Comparison of ENCODE assay signal across 12 mouse cellular contexts in the genomic region with DNA sequence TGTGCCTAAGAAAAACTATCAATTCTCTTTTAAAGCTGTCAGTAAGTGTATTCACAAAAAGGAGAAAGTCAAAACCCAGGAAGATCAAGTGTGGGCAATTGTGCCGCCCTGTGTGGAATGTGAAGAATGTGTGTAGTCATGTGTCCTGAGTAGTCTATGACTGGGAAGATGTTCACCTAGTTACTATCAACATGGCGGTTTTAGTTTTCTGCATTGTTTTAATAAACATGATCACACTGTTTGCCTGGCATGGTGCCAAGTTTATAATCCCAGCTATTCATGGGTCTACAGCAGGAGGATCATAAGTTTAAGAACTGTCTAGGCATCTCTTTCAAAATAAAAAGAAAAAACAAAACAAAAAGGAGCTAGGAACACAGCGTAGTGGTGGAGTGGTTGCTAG.
DNase-seq lines count a peak whose midpoint lies in the region; ATAC-seq and TF ChIP-seq lines count a peak whose summit lies in the region.
"Had no signal": no experiment of that assay in that cellular context is flagged by ENCODE, and none has a peak within 500 bp of the region (broad histone marks: within the 10 kb centered on the region; RNA-seq: fewer than 3 reads in every experiment).

No protein-coding gene starts in this region.

- no peaks in the 10 kb centered on the region for H3K36me3 ChIP-seq in heart, embryonic 16.5 days (ENCODE audit: control insufficient read depth, insufficient read depth)
- no peaks in the 10 kb centered on the region for H3K36me3 ChIP-seq in liver, postnatal 0 days (replicated peaks; ENCODE audit: insufficient read depth, low read length)
- H3K36me3 ChIP-seq in liver, embryonic 12.5 days, result no peaks in the 10 kb centered on the region
- H3K36me3 ChIP-seq: neural tube, embryonic 15.5 days had no signal

- no peak overlapping the region for H3K4me3 ChIP-seq in heart, embryonic 16.5 days (ENCODE audit: low read length)
- H3K4me3 ChIP-seq in liver, postnatal 0 days (ENCODE audit: low read depth, low read length), result no peak overlapping the region
- H3K4me3 ChIP-seq in liver, embryonic 12.5 days, result no peak overlapping the region
- H3K4me3 ChIP-seq: forebrain, embryonic 13.5 days; neural tube, embryonic 15.5 days had no signal

- no peak for TF ChIP-seq EP300 in liver, postnatal 0 days (IDR thresholded peaks at IDR 0.05; ENCODE audit: low read depth)

- no peak for TF ChIP-seq CTCF in liver, postnatal 0 days (IDR thresholded peaks at IDR 0.05; ENCODE audit: low read depth)

- no peaks in the 10 kb centered on the region for H3K9me3 ChIP-seq in heart, embryonic 16.5 days (replicated peaks; ENCODE audit: control insufficient read depth, low read length)
- H3K9me3 ChIP-seq in liver, postnatal 0 days (ENCODE audit: low read length), result no peaks in the 10 kb centered on the region
- no peaks in the 10 kb centered on the region for H3K9me3 ChIP-seq in liver, embryonic 12.5 days (replicated peaks)
- H3K9me3 ChIP-seq: forebrain, embryonic 13.5 days; neural tube, embryonic 15.5 days had no signal

- no peak overlapping the region for H3K4me2 ChIP-seq in heart, embryonic 16.5 days (ENCODE audit: low read depth, low read length)
- no peak overlapping the region for H3K4me2 ChIP-seq in liver, postnatal 0 days (ENCODE audit: low read depth, low read length)
- H3K4me2 ChIP-seq in liver, embryonic 12.5 days, result no peak overlapping the region
- H3K4me2 ChIP-seq: forebrain, embryonic 13.5 days; neural tube, embryonic 15.5 days had no signal

- no peak for DNase-seq in heart, adult 8-10 months (ENCODE audit: low spot score)
- no peak for DNase-seq in liver, postnatal 0 days
- DNase-seq in ES-CJ7 (ENCODE audit: low read depth, low spot score) (peak; percentile 60), WW6 (ENCODE audit: low read depth, low spot score) (peak; percentile 13)
- no peak for DNase-seq in frontal cortex, postnatal 36 days (ENCODE audit: low spot score in 2 of 2)
- DNase-seq: layer of hippocampus, adult 9-11 months; right cerebral cortex, postnatal 25 days had no signal

- H3K9ac ChIP-seq in heart, embryonic 16.5 days (ENCODE audit: low read length), result no peak overlapping the region
- no peak overlapping the region for H3K9ac ChIP-seq in liver, postnatal 0 days (replicated peaks)
- no peak overlapping the region for H3K9ac ChIP-seq in liver, embryonic 12.5 days
- H3K9ac ChIP-seq: forebrain, embryonic 13.5 days; neural tube, embryonic 15.5 days had no signal

- H3K27ac ChIP-seq in heart, embryonic 16.5 days (ENCODE audit: low read length), result no peak overlapping the region
- H3K27ac ChIP-seq in liver, postnatal 0 days (ENCODE audit: low read depth), result peak overlapping the region; percentile 58; the same call in 1 of the 2 replicates
- no peak overlapping the region for H3K27ac ChIP-seq in liver, embryonic 12.5 days
- H3K27ac ChIP-seq: forebrain, embryonic 13.5 days; neural tube, embryonic 15.5 days had no signal

- ATAC-seq in heart, embryonic 16.5 days (replicated peaks; ENCODE audit: extremely low read depth, insufficient read depth, low FRiP score), result 0 out of 2 replicates have a peak, but pooled peaks have one; percentile 45
- no peak for ATAC-seq in liver, postnatal 0 days
- no peak for ATAC-seq in liver, embryonic 12.5 days
- ATAC-seq in erythroblast, adult 5-6 weeks (replicated peaks; ENCODE audit: low FRiP score, poor library complexity, severe bottlenecking), result no peak
- ATAC-seq: forebrain, embryonic 13.5 days had no signal

- H3K4me1 ChIP-seq in heart, embryonic 16.5 days (ENCODE audit: control insufficient read depth, insufficient read depth, low read length), result peaks cover 5% of the 10 kb centered on the region; the same call in 1 of the 2 replicates
- peaks cover 3% of the 10 kb centered on the region; the same call in 1 of the 2 replicates for H3K4me1 ChIP-seq in liver, postnatal 0 days (ENCODE audit: insufficient read depth)
- H3K4me1 ChIP-seq in liver, embryonic 12.5 days, result peaks cover 6% of the 10 kb centered on the region
- H3K4me1 ChIP-seq: forebrain, embryonic 13.5 days; neural tube, embryonic 15.5 days had no signal

- WGBS in heart, embryonic 16.5 days, result 43% methylated on average over 3 of the region's 3 CpGs
- WGBS in liver, postnatal 0 days (ENCODE audit: insufficient replicate concordance), result 79% methylated on average over 3 of the region's 3 CpGs
- WGBS in liver, embryonic 12.5 days (ENCODE audit: insufficient replicate concordance), result 76% methylated on average over 3 of the region's 3 CpGs

- no peaks in the 10 kb centered on the region for H3K27me3 ChIP-seq in heart, embryonic 16.5 days (ENCODE audit: control insufficient read depth, insufficient read depth, low read length)
- H3K27me3 ChIP-seq in liver, postnatal 0 days (ENCODE audit: insufficient read depth, low read length), result no peaks in the 10 kb centered on the region
- H3K27me3 ChIP-seq in liver, embryonic 12.5 days (replicated peaks), result no peaks in the 10 kb centered on the region
- H3K27me3 ChIP-seq: forebrain, embryonic 13.5 days; neural tube, embryonic 15.5 days had no signal

Comparison
In these comparisons a context has a peak if more than half of its experiments do, and no peak if none do; other contexts are left out.
1. DNase-seq: peak in ES-CJ7 (single experiment) and WW6 (single experiment); none in heart, adult 8-10 months (single experiment), liver, postnatal 0 days (single experiment) and frontal cortex, postnatal 36 days (0 of 2).